Mouse (Mus musculus): ENCODE measurements around the gene 6430531B16Rik.

DNA sequence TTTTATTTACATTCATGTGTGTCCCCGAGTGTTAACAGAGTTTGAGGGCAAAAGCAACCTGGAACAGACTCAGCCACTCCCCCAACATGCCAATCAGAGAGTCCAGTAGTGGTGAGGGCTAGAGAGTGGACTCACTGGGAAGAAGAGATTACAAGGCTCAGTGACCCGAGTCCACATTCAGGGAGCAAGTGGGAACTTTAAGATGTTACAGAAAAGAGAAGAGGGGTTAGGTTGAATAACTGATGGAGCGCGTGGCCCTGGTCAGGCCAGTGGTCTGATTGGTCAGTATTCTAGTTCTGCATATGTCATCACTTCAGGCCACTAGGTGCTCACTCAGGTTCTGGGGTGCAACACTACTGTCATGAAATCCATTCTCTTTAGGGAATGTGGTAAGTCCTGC lies 11.4 kb downstream of the 6430531B16Rik start:
- TF ChIP-seq CTCF (IDR thresholded peaks at IDR 0.05; ENCODE audit: low read depth) (no peak), EP300 (IDR thresholded peaks at IDR 0.05; ENCODE audit: low read depth) (no peak)
